Mouse (Mus musculus) thymus, adult 2 months (tissue): Measurements from ENCODE around the gene Efemp2. TPM values are rescaled to one million over a fixed set of nuclear protein-coding genes. Genes with fewer than 3 reads are reported as not detected.
A peak's percentile ranks its signal among the peaks of the same experiment; 100 is the strongest.

Source experiments
- DNase-seq: peaks from one replicate; pipeline ENCODE4 v3.0.0; 2021
- H3K27ac ChIP-seq: fragments of 200-500 bp; 2 replicates; pipeline ENCODE4 v1.5.1; 2012; ENCODE audit warnings: low read length, control low read depth; ENCODE audit not compliant: control insufficient read depth, insufficient read depth
- H3K27me3 ChIP-seq: fragments of 200-500 bp; 2 replicates; pipeline ENCODE4 v1.6.1; 2012; ENCODE audit warnings: mild to moderate bottlenecking, low read length, moderate library complexity, mixed read lengths; ENCODE audit not compliant: control insufficient read depth, insufficient read depth
- H3K36me3 ChIP-seq: fragments of 200-500 bp; 2 replicates; pipeline ENCODE4 v1.6.1; 2012; ENCODE audit warnings: mild to moderate bottlenecking, low read length, moderate library complexity; ENCODE audit not compliant: control insufficient read depth, insufficient read depth
- H3K4me1 ChIP-seq: fragments of 200-500 bp; replicated peaks from 2 replicates; pipeline ENCODE4 v1.6.1; 2012; ENCODE audit warnings: low read length; ENCODE audit not compliant: control insufficient read depth, insufficient read depth
- H3K4me3 ChIP-seq: fragments of 200-500 bp; 2 replicates; pipeline ENCODE4 v1.5.1; 2012; ENCODE audit warnings: mild to moderate bottlenecking, low read length, control low read depth, moderate library complexity; ENCODE audit not compliant: control insufficient read depth, insufficient read depth
- CTCF ChIP-seq: fragments of 200-500 bp; IDR thresholded peaks from 2 replicates; pipeline ENCODE4 v1.5.1; 2012; ENCODE audit warnings: mild to moderate bottlenecking, control low read depth, low read length, moderate library complexity, borderline replicate concordance; ENCODE audit not compliant: control insufficient read depth, poor library complexity, insufficient read depth; ENCODE audit errors: extremely low read depth
- POLR2A ChIP-seq: fragments of 200-500 bp; IDR thresholded peaks from 2 replicates; pipeline ENCODE4 v1.6.1; 2012; ENCODE audit warnings: mild to moderate bottlenecking, low read length, control low read depth, moderate library complexity; ENCODE audit not compliant: control insufficient read depth, poor library complexity, insufficient read depth; ENCODE audit errors: extremely low read depth
- WGBS: fragments of 180-500 bp; shearing (Covaris S2); methylation state at CpG from one replicate; pipeline ENCODE4 v1.1.7; 2018; 5-methylcytosine and 5-hydroxymethylcytosine counted together
- polyA plus RNA-seq: library from polyadenylated mRNA; depleted of rRNA; stranded (reverse); fragments of >200 nt; gene quantifications from 2 replicates; pipeline ENCODE4 v1.2.3, GENCODE M21; 2012

Efemp2 gene
- polyA plus RNA-seq, 1 experiment, result 21.6 TPM

- peaks cover under 1% of the 10 kb centered on the region for H3K36me3 ChIP-seq
- peaks cover 25% of the 10 kb centered on the region for H3K4me1 ChIP-seq
- no peak for TF ChIP-seq CTCF
- no peak for TF ChIP-seq POLR2A
- WGBS, result 37% methylated on average over 3 of the region's 3 CpGs
- H3K27ac ChIP-seq, result no peak overlapping the region; the same call in 1 of the 2 replicates
- DNase-seq, result no peak
- H3K27me3 ChIP-seq, result no peaks in the 10 kb centered on the region
- no peak overlapping the region for H3K4me3 ChIP-seq
These were observed 13.9 kb upstream of the Efemp2 start for GRCm38 (mm10) chr19:5459896-5460295.

DNA sequence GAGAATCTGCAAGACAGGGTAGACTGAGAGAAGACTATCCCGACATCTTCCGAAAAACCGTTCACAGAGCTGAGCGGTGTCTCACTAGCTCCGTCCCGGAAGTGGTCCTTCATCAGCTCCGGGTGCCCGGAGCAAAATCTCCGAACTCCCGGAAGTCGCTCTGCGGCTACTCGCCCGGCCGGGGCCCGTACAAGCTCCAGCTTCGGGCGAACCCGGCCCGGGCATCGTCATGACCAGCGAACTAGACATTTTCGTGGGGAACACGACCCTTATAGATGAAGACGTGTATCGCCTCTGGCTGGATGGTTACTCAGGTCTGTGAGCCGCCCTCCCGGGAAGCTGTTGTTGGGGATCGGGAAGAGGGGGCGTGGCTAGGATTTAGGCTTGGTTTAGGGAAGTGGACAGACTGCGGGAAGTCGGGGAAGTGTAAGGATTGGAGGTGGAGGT, 13.3 kb upstream of the Efemp2 start, which contains the start of gene Fibp:
Gene Fibp, plus strand, starts transcription at position 151 of the 447 bp plus-strand sequence.
- H3K27ac ChIP-seq, result peak within 1 kb of the TSS; percentile 8
- TF ChIP-seq POLR2A (peak; percentile 67; the same call in 1 of the 2 replicates), CTCF (no peak; the same call in 1 of the 2 replicates)
- no peaks in the 10 kb centered on the region for H3K27me3 ChIP-seq
- peaks cover 5% of the 10 kb centered on the region for H3K36me3 ChIP-seq
- WGBS, result under 1% methylated on average over 32 of the region's 32 CpGs
- peaks cover 24% of the 10 kb centered on the region for H3K4me1 ChIP-seq
- DNase-seq, result peak; percentile 79
- peak within 1 kb of the TSS; percentile 96 for H3K4me3 ChIP-seq

DNA sequence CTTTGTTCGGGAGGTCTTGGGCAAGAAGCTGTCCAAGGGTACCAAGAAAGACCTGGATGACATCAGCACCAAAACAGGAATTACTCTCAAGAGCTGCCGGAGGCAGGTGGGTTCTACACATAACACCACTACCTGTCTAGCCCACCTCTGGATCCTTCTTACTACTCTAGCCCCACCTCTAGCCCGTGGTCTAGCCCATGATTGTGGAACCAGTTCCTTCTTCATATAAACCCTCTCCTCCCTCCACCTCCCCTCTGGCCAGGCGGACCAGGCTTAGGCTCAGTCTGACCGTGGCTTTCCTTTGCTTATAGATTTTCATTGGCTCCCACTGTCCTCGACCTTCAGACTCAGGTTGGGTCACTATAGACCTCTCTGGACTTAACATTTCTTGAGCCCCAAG, 12.3 kb upstream of the Efemp2 start:
- no peak for TF ChIP-seq CTCF
- TF ChIP-seq POLR2A, result no peak
- Histone ChIP-seq H3K27me3 (no peaks in the 10 kb centered on the region), H3K27ac (no peak overlapping the region), H3K4me3 (no peak overlapping the region), H3K4me1 (peaks cover 15% of the 10 kb centered on the region), H3K36me3 (peaks cover 5% of the 10 kb centered on the region)
- WGBS, result 84% methylated on average over 6 of the region's 6 CpGs
- no peak for DNase-seq

GRCm38 (mm10) chr19:5463212-5463611, 10.5 kb upstream of the Efemp2 start:
- Histone ChIP-seq H3K27ac (no peak overlapping the region), H3K4me3 (no peak overlapping the region), H3K27me3 (no peaks in the 10 kb centered on the region), H3K36me3 (peaks cover 5% of the 10 kb centered on the region), H3K4me1 (peaks cover 14% of the 10 kb centered on the region)
- 94% methylated on average over 9 of the region's 9 CpGs for WGBS
- no peak for TF ChIP-seq CTCF
- no peak for TF ChIP-seq POLR2A
- no peak for DNase-seq

DNA sequence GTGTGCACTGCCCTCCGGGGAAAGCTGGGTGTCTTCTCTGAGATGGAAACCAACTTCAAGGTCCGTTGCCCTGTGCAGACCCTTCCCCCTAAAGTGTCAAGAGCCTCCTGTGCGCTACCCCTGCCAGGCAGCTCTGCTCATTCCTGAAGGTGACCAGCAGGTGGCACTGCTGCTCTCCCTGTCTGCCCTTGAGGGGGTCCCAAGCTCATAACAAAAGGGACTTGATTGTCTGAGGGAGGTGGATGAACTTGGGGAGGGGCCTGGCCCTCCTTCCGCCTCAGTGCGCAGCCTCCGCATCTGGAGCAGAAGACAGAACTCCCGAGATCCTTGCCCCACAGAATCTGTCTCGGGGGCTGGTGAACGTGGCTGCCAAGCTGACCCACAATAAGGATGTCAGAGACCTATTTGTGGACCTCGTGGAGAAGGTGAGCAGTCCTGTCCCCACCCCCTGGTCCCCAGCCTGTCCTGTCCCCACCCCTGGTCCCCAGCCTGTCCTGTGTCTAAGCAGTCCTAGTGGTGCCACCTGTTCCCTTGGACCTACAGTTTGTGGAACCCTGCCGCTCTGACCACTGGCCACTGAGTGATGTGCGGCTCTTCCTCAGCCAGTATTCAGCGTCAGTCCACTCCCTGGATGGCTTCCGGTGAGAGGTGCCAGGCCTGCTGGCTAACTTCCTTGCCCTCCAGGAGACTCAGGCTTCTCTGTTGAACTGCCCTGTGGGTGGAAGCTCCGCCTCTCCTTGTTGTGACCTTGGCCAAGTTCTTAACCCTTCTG, 9.8 kb upstream of the Efemp2 start:
- TF ChIP-seq CTCF, result peak; percentile 91
- no peak for TF ChIP-seq POLR2A
- peaks cover 5% of the 10 kb centered on the region for H3K36me3 ChIP-seq
- H3K27ac ChIP-seq, result no peak overlapping the region
- H3K4me3 ChIP-seq, result no peak overlapping the region
- no peaks in the 10 kb centered on the region for H3K27me3 ChIP-seq
- DNase-seq, result peak; percentile 72
- H3K4me1 ChIP-seq, result peaks cover 20% of the 10 kb centered on the region
- WGBS, result 78% methylated on average over 15 of the region's 15 CpGs

DNA sequence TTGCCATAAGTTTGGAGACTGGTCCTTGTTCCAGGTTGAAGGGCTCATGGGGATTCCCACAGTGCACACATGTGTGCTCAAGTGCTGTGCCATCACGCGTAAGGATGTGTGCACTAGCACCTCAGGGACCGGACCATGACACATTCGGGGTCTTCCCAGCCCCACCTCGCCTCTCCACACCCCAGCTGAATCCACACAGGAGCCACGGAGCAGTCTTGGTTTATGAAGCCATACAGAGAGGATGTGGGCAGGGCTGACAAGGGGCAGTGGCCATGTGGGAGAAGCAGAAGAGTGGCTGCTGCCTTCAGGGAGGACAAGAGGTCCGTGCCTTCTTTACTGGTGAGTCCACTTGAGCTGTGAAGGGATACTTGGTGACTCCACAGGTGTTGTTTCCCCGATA, 8.7 kb upstream of the Efemp2 start:
- Histone ChIP-seq H3K4me1 (peaks cover 19% of the 10 kb centered on the region), H3K4me3 (no peak overlapping the region), H3K36me3 (peaks cover 5% of the 10 kb centered on the region), H3K27ac (no peak overlapping the region), H3K27me3 (no peaks in the 10 kb centered on the region)
- no peak for TF ChIP-seq CTCF
- no peak for TF ChIP-seq POLR2A
- no peak for DNase-seq
- WGBS, result 93% methylated on average over 8 of the region's 8 CpGs

DNA sequence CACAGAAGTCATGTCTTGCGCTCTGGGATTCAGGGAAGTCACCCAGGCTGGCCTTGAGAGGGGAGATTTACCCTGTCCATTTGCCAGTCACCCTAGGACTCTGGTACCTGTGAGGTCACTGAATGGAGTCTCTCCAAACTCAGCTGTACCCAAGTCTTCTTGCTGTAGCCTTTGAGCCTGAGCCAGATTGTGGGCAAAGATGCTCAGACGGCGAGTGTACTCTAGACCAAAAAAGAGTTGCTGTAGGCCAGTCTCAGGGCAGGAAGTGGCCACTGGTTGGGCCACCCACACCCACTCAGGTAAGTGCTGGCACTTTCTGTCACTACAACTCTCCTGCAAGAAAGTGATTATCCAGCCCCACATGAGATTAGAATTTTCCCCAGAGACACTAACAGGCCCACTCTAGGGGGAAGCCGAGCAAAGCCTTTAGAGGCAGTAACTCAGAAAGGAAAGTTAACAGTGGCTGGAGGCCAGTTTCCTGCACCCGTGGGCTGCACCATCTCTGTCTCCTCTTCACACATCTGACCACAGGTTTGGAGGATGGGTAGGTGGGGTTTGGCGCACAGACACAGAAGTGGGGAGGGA, 6.7 kb upstream of the Efemp2 start:
- peak overlapping the region; percentile 23; the same call in 1 of the 2 replicates for H3K27ac ChIP-seq
- no peak overlapping the region for H3K4me3 ChIP-seq
- no peaks in the 10 kb centered on the region for H3K27me3 ChIP-seq
- H3K4me1 ChIP-seq, result peaks cover 15% of the 10 kb centered on the region
- WGBS, result 51% methylated on average over 6 of the region's 6 CpGs
- TF ChIP-seq CTCF, result no peak
- no peak for TF ChIP-seq POLR2A
- DNase-seq, result no peak
- H3K36me3 ChIP-seq, result peaks cover 5% of the 10 kb centered on the region
